Mouse (Mus musculus) bone marrow macrophage, adult 2 months (primary cell): ENCODE results near the gene Adamtsl1.

Source experiments
- CTCF ChIP-seq: IDR thresholded peaks from 2 replicates; pipeline ENCODE4 v1.5.1; 2012; ENCODE audit warnings: low read depth, mild to moderate bottlenecking, low read length, moderate library complexity
- POLR2A ChIP-seq: IDR thresholded peaks from 2 replicates; pipeline ENCODE4 v1.6.1; 2012; ENCODE audit warnings: mild to moderate bottlenecking, low read depth, low read length, borderline replicate concordance

DNA sequence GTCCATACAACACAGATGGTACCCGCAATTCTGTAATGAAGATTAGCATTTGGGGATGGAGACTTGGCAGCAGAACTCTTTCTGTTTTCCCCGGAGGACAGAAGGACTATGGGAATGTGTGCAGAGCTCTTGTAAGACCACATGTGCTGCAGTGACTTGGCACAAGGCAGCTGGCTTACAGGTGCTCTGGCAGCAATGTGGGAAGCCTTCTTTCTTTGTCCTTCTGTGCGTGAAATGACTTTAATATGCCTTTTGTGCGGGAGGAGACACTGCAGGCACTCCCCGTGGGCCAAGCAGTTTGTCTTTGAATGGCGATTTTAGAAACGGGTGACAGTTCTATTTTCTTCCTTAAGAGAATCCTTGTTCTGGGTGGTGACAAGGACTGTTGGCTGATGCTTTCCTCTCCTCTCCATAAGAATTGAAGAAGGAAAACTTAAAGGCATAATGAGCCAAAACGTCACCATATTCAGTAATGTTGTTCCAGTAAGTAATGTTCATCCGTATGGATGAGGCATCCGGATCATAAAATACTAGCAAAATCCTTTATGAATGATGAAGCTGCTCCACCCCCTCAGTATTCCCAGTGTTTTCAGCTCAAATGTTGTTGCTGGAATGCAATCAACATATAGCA, 27.5 kb upstream of the Adamtsl1 start:
- TF ChIP-seq CTCF (no peak), POLR2A (no peak)
